Mouse (Mus musculus) right cerebral cortex, postnatal 14 days (tissue): Measurements from ENCODE around the gene Ebf1.

Experiments
- DNase-seq: peaks from one replicate; pipeline ENCODE4 v3.0.0; 2022

The Ebf1 gene

GRCm38 (mm10) chr11:44705811-44706210, 88.7 kb downstream of the Ebf1 start:
- DNase-seq = no peak

- DNase-seq = no peak
These were observed 89.3 kb downstream of the Ebf1 start for GRCm38 (mm10) chr11:44706386-44706785.

- DNase-seq = no peak
These were observed 90.5 kb downstream of the Ebf1 start for GRCm38 (mm10) chr11:44707381-44708289.

GRCm38 (mm10) chr11:44708290-44708685, 91.2 kb downstream of the Ebf1 start:
- no peak for DNase-seq

- DNase-seq = no peak
These were observed 92.0 kb downstream of the Ebf1 start for GRCm38 (mm10) chr11:44709073-44709618.

- DNase-seq = no peak
These were observed 92.8 kb downstream of the Ebf1 start for GRCm38 (mm10) chr11:44709869-44710460.

- no peak for DNase-seq
These were observed 93.7 kb downstream of the Ebf1 start for GRCm38 (mm10) chr11:44710861-44711260.

GRCm38 (mm10) chr11:44714188-44714587, 97.1 kb downstream of the Ebf1 start:
- no peak for DNase-seq

- no peak for DNase-seq
These were observed 98.7 kb downstream of the Ebf1 start for GRCm38 (mm10) chr11:44715776-44716175.

- DNase-seq = no peak
These were observed 99.8 kb downstream of the Ebf1 start for GRCm38 (mm10) chr11:44716928-44717327.

GRCm38 (mm10) chr11:44717636-44718035, 100.5 kb downstream of the Ebf1 start:
- no peak for DNase-seq

GRCm38 (mm10) chr11:44721976-44722375, 104.9 kb downstream of the Ebf1 start:
- DNase-seq = no peak

GRCm38 (mm10) chr11:44723950-44724502, 106.9 kb downstream of the Ebf1 start:
- no peak for DNase-seq

GRCm38 (mm10) chr11:44725732-44726131, 108.6 kb downstream of the Ebf1 start:
- DNase-seq = no peak

- DNase-seq = no peak
These were observed 110.3 kb downstream of the Ebf1 start for GRCm38 (mm10) chr11:44727376-44727775.

GRCm38 (mm10) chr11:44727821-44728220, 110.7 kb downstream of the Ebf1 start:
- no peak for DNase-seq

- DNase-seq = no peak
These were observed 111.2 kb downstream of the Ebf1 start for GRCm38 (mm10) chr11:44728271-44728670.

GRCm38 (mm10) chr11:44729931-44730330, 112.8 kb downstream of the Ebf1 start:
- no peak for DNase-seq

GRCm38 (mm10) chr11:44731763-44732162, 114.6 kb downstream of the Ebf1 start:
- no peak for DNase-seq

- no peak for DNase-seq
These were observed 116.2 kb downstream of the Ebf1 start for GRCm38 (mm10) chr11:44733276-44733675.

- DNase-seq = no peak
These were observed 120.9 kb downstream of the Ebf1 start for GRCm38 (mm10) chr11:44738046-44738445.

GRCm38 (mm10) chr11:44738820-44739219, 121.7 kb downstream of the Ebf1 start:
- DNase-seq = no peak

GRCm38 (mm10) chr11:44740278-44741041, 123.3 kb downstream of the Ebf1 start:
- no peak for DNase-seq
